Comparison of ENCODE assay signal across 9 mouse cellular contexts in genomic region chr10:77864067-77864761, GRCm38 (mm10). TPM values are rescaled to one million over a fixed set of nuclear protein-coding genes. Genes with fewer than 3 reads are reported as not detected.
DNase-seq lines count a peak whose midpoint lies in the region; ATAC-seq and TF ChIP-seq lines count a peak whose summit lies in the region.
"Had no signal": no experiment of that assay in that cellular context is flagged by ENCODE, and none has a peak within 500 bp of the region (broad histone marks: within the 10 kb centered on the region; RNA-seq: fewer than 3 reads in every experiment).

No protein-coding gene starts in this region.

- H3K27me3 ChIP-seq in heart, embryonic 15.5 days: peaks cover 11% of the 10 kb centered on the region; the same call in 1 of the 2 replicates
- no peaks in the 10 kb centered on the region for H3K27me3 ChIP-seq in stomach, postnatal 0 days (ENCODE audit: control insufficient read depth, insufficient read depth, low read length)

- no peak for TF ChIP-seq EP300 in stomach, postnatal 0 days (optimal IDR thresholded peaks at IDR 0.05)

- peak; percentile 64 for ATAC-seq in cerebellum, adult (ENCODE audit: insufficient number of reproducible peaks, low FRiP score, low TSS enrichment)
- ATAC-seq in heart, embryonic 15.5 days (replicated peaks; ENCODE audit: insufficient number of reproducible peaks, insufficient read depth, low FRiP score, low read depth): peak; percentile 74
- ATAC-seq in stomach, postnatal 0 days (ENCODE audit: low FRiP score, low TSS enrichment): peak; percentile 95
- no peak for ATAC-seq in frontal cortex, adult (ENCODE audit: low TSS enrichment)

- H3K4me1 ChIP-seq in heart, embryonic 15.5 days (replicated peaks): no peaks in the 10 kb centered on the region
- no peaks in the 10 kb centered on the region for H3K4me1 ChIP-seq in stomach, postnatal 0 days (replicated peaks; ENCODE audit: control insufficient read depth, insufficient read depth)

- no peak for DNase-seq in cerebellum, postnatal 14 days
- DNase-seq in cerebellum, adult 9-11 months: peak; percentile 49
- peak; percentile 73 to 82 for DNase-seq in kidney, postnatal 4 days
- DNase-seq in mesoderm, embryonic 11.5 days (ENCODE audit: low read depth, low spot score): peak; percentile 74
- peak; percentile 83 for DNase-seq in stomach, postnatal 0 days (ENCODE audit: low spot score)

- no peaks in the 10 kb centered on the region for H3K36me3 ChIP-seq in heart, embryonic 15.5 days
- no peaks in the 10 kb centered on the region for H3K36me3 ChIP-seq in stomach, postnatal 0 days (ENCODE audit: control insufficient read depth, insufficient read depth, low read length)

- no peaks in the 10 kb centered on the region for H3K9me3 ChIP-seq in heart, embryonic 15.5 days (replicated peaks)
- H3K9me3 ChIP-seq in stomach, postnatal 0 days (ENCODE audit: control insufficient read depth, low read length): no peaks in the 10 kb centered on the region

- H3K4me3 ChIP-seq in heart, embryonic 15.5 days: peak overlapping the region; percentile 13; the same call in 1 of the 2 replicates
- peak overlapping the region; percentile 27 for H3K4me3 ChIP-seq in stomach, postnatal 0 days (ENCODE audit: low read depth, low read length)

- H3K27ac ChIP-seq in heart, embryonic 15.5 days: no peak overlapping the region
- peak overlapping the region; percentile 40; the same call in 1 of the 2 replicates for H3K27ac ChIP-seq in stomach, postnatal 0 days (replicated peaks)

- 28% methylated on average over 14 of the region's 14 CpGs for WGBS in heart, embryonic 15.5 days
- WGBS in stomach, postnatal 0 days: 34% methylated on average over 14 of the region's 14 CpGs

- peak overlapping the region; percentile 33; the same call in 1 of the 2 replicates for H3K4me2 ChIP-seq in heart, embryonic 15.5 days
- H3K4me2 ChIP-seq in stomach, postnatal 0 days (replicated peaks; ENCODE audit: low read depth): peak overlapping the region; percentile 49

- no peak overlapping the region for H3K9ac ChIP-seq in heart, embryonic 15.5 days
- H3K9ac ChIP-seq in stomach, postnatal 0 days (ENCODE audit: low read length): no peak overlapping the region

- peak; percentile 52 for TF ChIP-seq CTCF in stomach, postnatal 0 days (IDR thresholded peaks at IDR 0.05; ENCODE audit: low read depth)

RNA-seq across cellular contexts. Expression of gene Gm3285, which starts 2.4 kb away (rescaled TPM):
- not detected in 2 replicates for polyA plus RNA-seq in heart, embryonic 15.5 days (2015; fragmentation: Nextera tagmentation; extraction: Ambion mirVana)
- not detected in 2 replicates for polyA plus RNA-seq in stomach, postnatal 0 days (2015; fragmentation: Nextera tagmentation; extraction: Ambion mirVana)
- polyA plus RNA-seq: C2C12 had no signal

RNA-seq across cellular contexts. Expression of gene Gm10318, which starts 11.6 kb away (rescaled TPM):
- polyA plus RNA-seq in heart, embryonic 15.5 days (2015; fragmentation: Nextera tagmentation; extraction: Ambion mirVana): not detected in 2 replicates
- not detected in 2 replicates for polyA plus RNA-seq in stomach, postnatal 0 days (2015; fragmentation: Nextera tagmentation; extraction: Ambion mirVana)
- polyA plus RNA-seq: C2C12 had no signal

RNA-seq across cellular contexts. Expression of gene Gm36176, which starts 17.6 kb away (rescaled TPM):
- polyA plus RNA-seq in heart, embryonic 15.5 days (2015; fragmentation: Nextera tagmentation; extraction: Ambion mirVana): not detected in 2 replicates
- polyA plus RNA-seq in stomach, postnatal 0 days (2015; fragmentation: Nextera tagmentation; extraction: Ambion mirVana): not detected in 2 replicates
- polyA plus RNA-seq: C2C12 had no signal

RNA-seq across cellular contexts. Expression of gene Krtap10-10, which starts 28.5 kb away (rescaled TPM):
- not detected in 2 replicates for polyA plus RNA-seq in heart, embryonic 15.5 days (2015; fragmentation: Nextera tagmentation; extraction: Ambion mirVana)
- polyA plus RNA-seq in stomach, postnatal 0 days (2015; fragmentation: Nextera tagmentation; extraction: Ambion mirVana): not detected in 2 replicates
- polyA plus RNA-seq: C2C12 had no signal

RNA-seq across cellular contexts. Expression of gene Krtap10-4, which starts 37.3 kb away (rescaled TPM):
- not detected in 2 replicates for polyA plus RNA-seq in heart, embryonic 15.5 days (2015; fragmentation: Nextera tagmentation; extraction: Ambion mirVana)
- not detected in 2 replicates for polyA plus RNA-seq in stomach, postnatal 0 days (2015; fragmentation: Nextera tagmentation; extraction: Ambion mirVana)
- polyA plus RNA-seq: C2C12 had no signal

Comparison
In these comparisons a context has a peak if more than half of its experiments do, and no peak if none do; other contexts are left out.
1. DNase-seq: peak in cerebellum, adult 9-11 months (single experiment), kidney, postnatal 4 days (2 of 2), mesoderm, embryonic 11.5 days (single experiment) and stomach, postnatal 0 days (single experiment); none in cerebellum, postnatal 14 days (0 of 2).